In the genomic region with DNA sequence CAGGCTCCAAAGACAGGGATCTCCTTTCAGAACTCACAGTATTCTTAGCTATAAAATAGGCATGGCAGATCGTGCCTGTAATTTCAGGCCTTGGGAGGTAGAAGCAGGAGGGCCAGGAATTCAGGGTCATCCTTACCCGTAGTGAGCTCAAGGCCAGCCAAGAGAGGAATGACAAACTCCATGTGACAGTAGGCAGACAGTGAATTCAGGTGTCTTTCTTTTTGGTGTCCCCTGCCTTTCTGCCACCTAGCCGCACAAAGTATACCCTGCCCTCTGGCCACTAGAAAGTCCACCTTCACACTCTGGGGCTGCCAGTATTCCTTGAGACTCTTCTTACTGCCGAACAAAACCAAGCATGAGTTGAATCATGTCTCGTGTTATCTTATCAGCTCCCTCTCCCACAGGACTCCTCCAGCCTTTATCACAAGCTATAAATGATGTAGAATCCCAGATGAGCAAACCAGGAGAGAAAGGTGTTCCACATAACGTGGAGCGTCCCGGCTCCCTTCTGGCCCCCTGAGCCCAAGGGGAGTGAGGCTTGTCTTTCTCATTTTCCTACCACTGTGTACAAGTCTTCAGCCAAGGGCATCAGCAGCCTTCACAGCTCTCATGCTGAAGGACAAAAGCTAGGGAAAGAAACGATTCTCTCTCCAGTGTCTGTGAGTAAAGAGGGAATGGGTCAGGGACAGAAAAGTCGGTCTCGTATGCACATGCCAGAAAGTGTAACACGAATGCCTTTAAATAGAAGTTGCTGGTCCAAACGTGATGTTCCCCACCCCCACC, we compare ENCODE assay signal across 23 mouse cellular contexts.
DNase-seq lines count a peak whose midpoint lies in the region; ATAC-seq and TF ChIP-seq lines count a peak whose summit lies in the region.
"Had no signal": no experiment of that assay in that cellular context is flagged by ENCODE, and none has a peak within 500 bp of the region (broad histone marks: within the 10 kb centered on the region; RNA-seq: fewer than 3 reads in every experiment).

No protein-coding gene starts in this region.

- no peaks in the 10 kb centered on the region for H3K27me3 ChIP-seq in heart, embryonic 11.5 days (ENCODE audit: control insufficient read depth, insufficient read depth, low read length)
- H3K27me3 ChIP-seq: embryonic facial prominence, embryonic 12.5 days; hindbrain, embryonic 12.5 days; limb, embryonic 12.5 days; megakaryocyte, embryonic 14.5 days; midbrain, embryonic 13.5 days; Patski had no signal

- DNase-seq in adrenal gland, postnatal 10 days: peak; percentile 43
- no peak for DNase-seq in adrenal gland, postnatal 4 days (ENCODE audit: low spot score in 2 of 2)
- DNase-seq in heart, adult 9 months (ENCODE audit: low spot score in 2 of 2): no peak
- DNase-seq in left cerebral cortex, adult 2 months (ENCODE audit: extremely low spot score in 1 of 2, low spot score in 2 of 2): no peak
- DNase-seq in left cerebral cortex, postnatal 4 days: no peak
- DNase-seq in right cerebral cortex, adult 18-20 months: no peak
- DNase-seq: cerebellum, adult 18-20 months; forebrain, postnatal 0 days; lung, adult 2 months; right cerebral cortex, postnatal 25 days; spleen, adult 18-20 months; thymus, postnatal 25 days had no signal

- H3K9ac ChIP-seq in heart, embryonic 11.5 days (ENCODE audit: low read depth, low read length): peak overlapping the region; percentile 22; the same call in 1 of the 2 replicates
- H3K9ac ChIP-seq: embryonic facial prominence, embryonic 12.5 days; forebrain, postnatal 0 days; hindbrain, embryonic 12.5 days; limb, embryonic 12.5 days; midbrain, embryonic 13.5 days had no signal

- TF ChIP-seq CTCF in left cerebral cortex, adult 2 months (IDR thresholded peaks at IDR 0.05): no peak
- TF ChIP-seq CTCF in cortical plate, adult 2 months (IDR thresholded peaks at IDR 0.05; ENCODE audit: extremely low read depth, insufficient read depth, low read length): no peak

- H3K36me3 ChIP-seq in heart, embryonic 11.5 days (ENCODE audit: control insufficient read depth, insufficient read depth, low read length): no peaks in the 10 kb centered on the region
- H3K36me3 ChIP-seq: hindbrain, embryonic 12.5 days; midbrain, embryonic 13.5 days had no signal

- peak overlapping the region; percentile 29 for H3K4me2 ChIP-seq in heart, embryonic 11.5 days
- H3K4me2 ChIP-seq: embryonic facial prominence, embryonic 12.5 days; hindbrain, embryonic 12.5 days; limb, embryonic 12.5 days; liver, embryonic 11.5 days; midbrain, embryonic 13.5 days had no signal

- H3K9me3 ChIP-seq in heart, embryonic 11.5 days (replicated peaks; ENCODE audit: control insufficient read depth, low read length): no peaks in the 10 kb centered on the region
- H3K9me3 ChIP-seq: embryonic facial prominence, embryonic 12.5 days; hindbrain, embryonic 12.5 days; limb, embryonic 12.5 days; megakaryocyte, embryonic 14.5 days; midbrain, embryonic 13.5 days had no signal

- intact Hi-C loops in left cerebral cortex, adult 2 months (cut with DNase I): no loop called here
- intact Hi-C loops in left cerebral cortex, postnatal 4 days (cut with DNase I): no loop called here

- peak overlapping the region; percentile 85 for H3K27ac ChIP-seq in heart, embryonic 11.5 days (ENCODE audit: low read depth, low read length)
- H3K27ac ChIP-seq in left cerebral cortex, adult 2 months: peak overlapping the region; percentile 40; the same call in 1 of the 2 replicates
- 0 out of 2 replicates have a peak overlapping the region, but pooled peaks have one; percentile 22 for H3K27ac ChIP-seq in cortical plate, adult 2 months (ENCODE audit: insufficient read depth, low read length)
- H3K27ac ChIP-seq: hindbrain, embryonic 12.5 days; layer of hippocampus, adult 2 months; limb, embryonic 12.5 days; midbrain, embryonic 13.5 days had no signal

- WGBS in heart, embryonic 11.5 days (ENCODE audit: insufficient replicate concordance): 37% methylated on average over 13 of the region's 13 CpGs

- no peak for ATAC-seq in heart, embryonic 11.5 days (replicated peaks; ENCODE audit: insufficient number of reproducible peaks, low FRiP score, low TSS enrichment)
- ATAC-seq: forebrain, postnatal 0 days; intestine, postnatal 0 days; midbrain, embryonic 13.5 days; Patski had no signal

- H3K4me1 ChIP-seq in heart, embryonic 11.5 days (ENCODE audit: control insufficient read depth, insufficient read depth, low read length): peaks cover 49% of the 10 kb centered on the region
- peaks cover 2% of the 10 kb centered on the region for H3K4me1 ChIP-seq in cortical plate, adult 2 months (ENCODE audit: control insufficient read depth, insufficient read depth, low read length)

- TF ChIP-seq POLR2A in cortical plate, adult 2 months (IDR thresholded peaks at IDR 0.05; ENCODE audit: extremely low read depth, insufficient read depth, low read length): no peak

- H3K4me3 ChIP-seq in heart, embryonic 11.5 days (ENCODE audit: low read depth, low read length): no peak overlapping the region
- no peak overlapping the region for H3K4me3 ChIP-seq in left cerebral cortex, adult 2 months
- no peak overlapping the region for H3K4me3 ChIP-seq in cortical plate, adult 2 months (ENCODE audit: insufficient read depth, low read length)
- H3K4me3 ChIP-seq: embryonic facial prominence, embryonic 12.5 days; hindbrain, embryonic 12.5 days; layer of hippocampus, adult 2 months; limb, embryonic 12.5 days; megakaryocyte, embryonic 14.5 days; midbrain, embryonic 13.5 days had no signal

Comparison
In these comparisons a context has a peak if more than half of its experiments do, and no peak if none do; other contexts are left out.
1. H3K27ac ChIP-seq: peak in every context shown above with its lines; median percentile 85 in heart, embryonic 11.5 days; 40 in left cerebral cortex, adult 2 months; 22 in cortical plate, adult 2 months.